11 mouse cellular contexts compared by ENCODE assay signal in the genomic region with DNA sequence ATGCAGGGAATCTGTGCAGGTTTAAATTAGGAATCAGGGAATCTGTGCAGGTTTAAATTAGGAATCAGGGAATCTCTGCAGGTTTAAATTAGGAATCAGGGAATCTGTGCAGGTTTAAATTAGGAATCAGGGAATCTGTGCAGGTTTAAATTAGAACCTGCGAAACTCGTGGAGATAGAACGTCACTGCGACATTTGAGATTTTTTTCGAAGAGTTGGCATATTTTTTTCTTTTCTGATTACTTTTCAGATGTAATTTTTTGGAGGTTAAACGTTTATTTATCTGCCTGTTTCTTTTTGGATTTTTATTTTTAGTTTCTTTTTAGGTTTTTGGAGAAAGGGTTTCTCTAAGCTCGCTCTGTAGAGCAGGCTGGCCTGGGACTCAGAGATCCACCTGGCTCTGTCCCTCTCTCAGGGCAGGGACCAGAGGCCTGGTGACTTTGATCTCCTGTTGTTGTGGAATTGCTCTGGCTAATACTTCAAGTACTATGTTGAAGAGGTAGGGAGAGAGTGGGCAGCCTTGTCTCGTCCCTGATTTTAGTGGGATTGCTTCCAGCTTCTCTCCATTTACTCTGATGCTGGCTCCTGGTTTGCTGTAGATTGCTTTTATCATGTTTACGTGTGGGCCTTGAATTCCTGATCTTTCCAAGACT. TPM values are rescaled to one million over a fixed set of nuclear protein-coding genes. Genes with fewer than 3 reads are reported as not detected.
A peak's percentile ranks its signal among the peaks of the same experiment; 100 is the strongest.
DNase-seq lines count a peak whose midpoint lies in the region; ATAC-seq and TF ChIP-seq lines count a peak whose summit lies in the region.
"Not testable (repeated sequence)": the region's sequence is repeated elsewhere in the genome, so short reads cannot be mapped to it uniquely, and the experiment has no call there.
"Had no signal": no experiment of that assay in that cellular context is flagged by ENCODE, and none has a peak within 500 bp of the region (broad histone marks: within the 10 kb centered on the region; RNA-seq: fewer than 3 reads in every experiment).

No protein-coding gene starts in this region.

- H3K4me3 ChIP-seq in CH12.LX (replicated peaks in 1 of 3; ENCODE audit: low read depth in 2 of 3, low read length in 2 of 3, poor library complexity in 1 of 3), result peak overlapping the region in 1 of 3 experiments; percentile 10
- not testable (repeated sequence) for H3K4me3 ChIP-seq in hindbrain, embryonic 15.5 days; lung, embryonic 14.5 days (ENCODE audit: low read depth, low read length)

- in situ Hi-C loops in CH12.LX (cut with MboI; ENCODE audit: low pct_ligation_motif_present, low pct_unique_long_range_greater_than_20kb, low sequenced_read_pairs), result not testable (repeated sequence)

- not testable (repeated sequence) for TF ChIP-seq EP300 in CH12.LX (IDR thresholded peaks at IDR 0.05; ENCODE audit: low read length)

- not testable (repeated sequence) for H3K9me3 ChIP-seq in CH12.LX (replicated peaks; ENCODE audit: low read length); hindbrain, embryonic 15.5 days; lung, embryonic 14.5 days (ENCODE audit: low read depth, low read length)

- H3K4me1 ChIP-seq in CH12.LX (ENCODE audit: control insufficient read depth in 1 of 2, insufficient read depth in 2 of 2); hindbrain, embryonic 15.5 days (replicated peaks); lung, embryonic 14.5 days (ENCODE audit: insufficient read depth): not testable (repeated sequence)

- TF ChIP-seq POLR2A in CH12.LX (IDR thresholded peaks at IDR 0.05; ENCODE audit: low read depth, low read length), result not testable (repeated sequence)

- H3K27ac ChIP-seq in CH12.LX (ENCODE audit: insufficient read depth, low read depth), result peak overlapping the region; percentile 15
- not testable (repeated sequence) for H3K27ac ChIP-seq in hindbrain, embryonic 15.5 days (replicated peaks); lung, embryonic 14.5 days (ENCODE audit: low read depth)

- peak overlapping the region; percentile 1 for H3K4me2 ChIP-seq in CH12.LX (ENCODE audit: insufficient read depth, low read depth, poor library complexity, severe bottlenecking)
- not testable (repeated sequence) for H3K4me2 ChIP-seq in hindbrain, embryonic 15.5 days; lung, embryonic 14.5 days

- DNase-seq in CH12.LX (ENCODE audit: extremely low read depth), result peak; percentile 54
- DNase-seq in cerebellum, adult 9-11 months, result peak; percentile 71
- peak; percentile 36 for DNase-seq in forelimb bud, embryonic 11.5 days (ENCODE audit: low read depth, low spot score)
- DNase-seq in layer of hippocampus, adult 9-11 months, result peak; percentile 63
- peak; percentile 21 for DNase-seq in lung, embryonic 14.5 days
- DNase-seq in ovary, postnatal 10 days (ENCODE audit: low spot score), result peak; percentile 25
- DNase-seq in thymus, postnatal 10 days (ENCODE audit: low spot score in 2 of 2), result peak; percentile 5 to 23

- 0 out of 2 replicates have a peak overlapping the region, but pooled peaks have one; percentile 0 for H3K9ac ChIP-seq in CH12.LX (ENCODE audit: insufficient read depth, low read depth)
- not testable (repeated sequence) for H3K9ac ChIP-seq in hindbrain, embryonic 15.5 days; lung, embryonic 14.5 days

- dilution Hi-C loops in CH12.LX (cut with MboI; ENCODE audit: extremely low pct_ligation_motif_present, extremely low pct_unique_long_range_greater_than_20kb, low sequenced_read_pairs), result not testable (repeated sequence)

- H3K36me3 ChIP-seq in CH12.LX (replicated peaks in 1 of 2; ENCODE audit: control insufficient read depth in 1 of 2, insufficient read depth in 1 of 2, low read length in 1 of 2), result peaks cover 9 to 12% of the 10 kb centered on the region in 2 experiments
- not testable (repeated sequence) for H3K36me3 ChIP-seq in hindbrain, embryonic 15.5 days; lung, embryonic 14.5 days (ENCODE audit: insufficient read depth)

- H3K79me2 ChIP-seq in CH12.LX (replicated peaks; ENCODE audit: control insufficient read depth, extremely low read depth, insufficient read depth, poor library complexity, severe bottlenecking), result not testable (repeated sequence)

- not testable (repeated sequence) for H3K27me3 ChIP-seq in CH12.LX (replicated peaks); hindbrain, embryonic 15.5 days; lung, embryonic 14.5 days (ENCODE audit: insufficient read depth, low read length)

- 70% methylated on average over 9 of the region's 9 CpGs for WGBS in hindbrain, embryonic 15.5 days
- 63% methylated on average over 8 of the region's 9 CpGs for WGBS in lung, embryonic 14.5 days

- TF ChIP-seq RAD21 in CH12.LX (IDR thresholded peaks at IDR 0.05; ENCODE audit: low read depth, low read length), result not testable (repeated sequence)

- TF ChIP-seq CTCF in CH12.LX (conservative IDR thresholded peaks at IDR 0.05 in 1 of 2, IDR thresholded peaks at IDR 0.05 in 1 of 2; ENCODE audit: low read depth in 2 of 2, low read length in 2 of 2); lung, embryonic 14.5 days (IDR thresholded peaks at IDR 0.05; ENCODE audit: low read depth): not testable (repeated sequence)

- peak; percentile 85 for ATAC-seq in hindbrain, embryonic 15.5 days (ENCODE audit: low FRiP score, low read depth)
- peak; percentile 73 for ATAC-seq in lung, embryonic 14.5 days (ENCODE audit: insufficient read depth)

RNA-seq across cellular contexts. Expression of gene Gm21860, which starts 31.2 kb away (rescaled TPM):
- total RNA-seq in CH12.LX (2012; rRNA removed) (not detected in 2 replicates), CH12.LX (2014; rRNA removed) (not detected in 2 replicates)
- not detected in 2 replicates for polyA plus RNA-seq in CH12.LX (2012; ENCODE audit: insufficient read length, low read depth)
- not detected in 2 replicates for polyA plus RNA-seq in hindbrain, embryonic 15.5 days (2015; fragmentation: Nextera tagmentation; extraction: Ambion mirVana)
- not detected in 2 replicates for polyA plus RNA-seq in lung, embryonic 14.5 days (2014; fragmentation: Nextera tagmentation; extraction: Ambion mirVana)
- polyA plus RNA-seq: cortical plate, adult 2 months; heart, embryonic 14.5 days; limb, embryonic 15.5 days had no signal

Comparison
In these comparisons a context has a peak if more than half of its experiments do, and no peak if none do; other contexts are left out.
1. DNase-seq: peak in every context shown above with its lines; median percentile 71 in cerebellum, adult 9-11 months; 63 in layer of hippocampus, adult 9-11 months; 54 in CH12.LX; 36 in forelimb bud, embryonic 11.5 days; 25 in ovary, postnatal 10 days; 21 in lung, embryonic 14.5 days; 14 in thymus, postnatal 10 days.